Mouse (Mus musculus): Measurements from ENCODE around the gene Iqce. TPM values are rescaled to one million over a fixed set of nuclear protein-coding genes. Genes with fewer than 3 reads are reported as not detected.
"Not testable (repeated sequence)": the region's sequence is repeated elsewhere in the genome, so short reads cannot be mapped to it uniquely, and the experiment has no call there.

Gene Iqce
- polyA plus RNA-seq, 1 experiment from 2014 or later: 26.1 TPM

DNA sequence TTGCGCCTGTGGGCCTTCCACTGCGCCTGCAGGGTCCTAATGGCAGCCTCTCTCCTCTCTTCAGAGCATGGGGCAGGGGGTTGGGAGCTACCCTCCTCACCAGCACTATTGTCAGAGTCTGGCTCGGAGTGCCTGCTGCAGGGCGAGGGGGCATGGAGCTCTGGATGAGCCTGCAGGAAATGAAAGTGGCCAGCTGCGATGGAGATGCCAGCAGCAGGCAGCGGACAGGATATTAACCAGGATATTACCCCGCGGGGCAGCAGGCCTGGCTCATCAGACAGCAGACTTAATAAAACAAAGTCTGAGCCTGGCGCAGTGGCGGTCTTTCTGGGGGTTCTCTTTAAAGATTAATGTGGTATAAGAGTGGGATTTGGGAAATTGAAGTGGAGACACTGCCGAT, 27.1 kb downstream of the Iqce start:
- 66% methylated on average over 11 of the region's 11 CpGs for WGBS
- ATAC-seq (ENCODE audit: low read depth): no peak
- no peak overlapping the region for H3K4me2 ChIP-seq (ENCODE audit: low read depth, low read length)
- no peak overlapping the region for H3K4me3 ChIP-seq (ENCODE audit: low read depth, low read length)
- peaks cover 15% of the 10 kb centered on the region for H3K36me3 ChIP-seq (ENCODE audit: control insufficient read depth, insufficient read depth, low read length)
- H3K4me1 ChIP-seq (ENCODE audit: control insufficient read depth, insufficient read depth, low read length): no peaks in the 10 kb centered on the region
- H3K27me3 ChIP-seq (ENCODE audit: control insufficient read depth, insufficient read depth, low read length): no peaks in the 10 kb centered on the region
- H3K9me3 ChIP-seq (ENCODE audit: control insufficient read depth, low read length): no peaks in the 10 kb centered on the region
- H3K9ac ChIP-seq (replicated peaks; ENCODE audit: low read depth, low read length): no peak overlapping the region
- peak overlapping the region; percentile 50; the same call in 1 of the 2 replicates for H3K27ac ChIP-seq (ENCODE audit: low read depth, low read length)

DNA sequence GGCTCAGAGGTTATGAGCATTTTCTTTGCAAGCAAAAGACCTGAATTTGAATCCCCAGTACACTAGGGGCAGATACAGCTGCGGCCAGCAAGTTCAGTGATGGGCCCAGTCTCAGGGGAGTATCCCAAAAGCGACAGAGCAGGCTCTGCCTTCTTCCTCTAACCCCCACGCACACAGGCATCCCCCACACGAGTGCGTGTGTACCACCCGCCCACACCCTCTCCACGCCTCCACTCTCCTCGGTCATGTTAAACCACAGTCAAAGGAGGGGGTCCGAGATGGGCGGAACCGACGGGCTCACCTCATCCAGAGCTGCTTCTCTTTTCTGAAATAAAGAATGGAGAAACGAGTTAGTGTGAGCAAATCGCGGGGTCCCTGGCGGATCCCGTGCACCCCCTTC, 28.1 kb downstream of the Iqce start:
- no peaks in the 10 kb centered on the region for H3K9me3 ChIP-seq (ENCODE audit: control insufficient read depth, low read length)
- peaks cover 20% of the 10 kb centered on the region for H3K36me3 ChIP-seq (ENCODE audit: control insufficient read depth, insufficient read depth, low read length)
- H3K27me3 ChIP-seq (ENCODE audit: control insufficient read depth, insufficient read depth, low read length): no peaks in the 10 kb centered on the region
- no peak overlapping the region for H3K9ac ChIP-seq (replicated peaks; ENCODE audit: low read depth, low read length)
- no peak overlapping the region for H3K27ac ChIP-seq (ENCODE audit: low read depth, low read length)
- H3K4me1 ChIP-seq (ENCODE audit: control insufficient read depth, insufficient read depth, low read length): no peaks in the 10 kb centered on the region
- no peak overlapping the region for H3K4me2 ChIP-seq (ENCODE audit: low read depth, low read length)
- ATAC-seq (ENCODE audit: low read depth): no peak
- no peak overlapping the region for H3K4me3 ChIP-seq (ENCODE audit: low read depth, low read length)
- WGBS: 84% methylated on average over 17 of the region's 17 CpGs

DNA sequence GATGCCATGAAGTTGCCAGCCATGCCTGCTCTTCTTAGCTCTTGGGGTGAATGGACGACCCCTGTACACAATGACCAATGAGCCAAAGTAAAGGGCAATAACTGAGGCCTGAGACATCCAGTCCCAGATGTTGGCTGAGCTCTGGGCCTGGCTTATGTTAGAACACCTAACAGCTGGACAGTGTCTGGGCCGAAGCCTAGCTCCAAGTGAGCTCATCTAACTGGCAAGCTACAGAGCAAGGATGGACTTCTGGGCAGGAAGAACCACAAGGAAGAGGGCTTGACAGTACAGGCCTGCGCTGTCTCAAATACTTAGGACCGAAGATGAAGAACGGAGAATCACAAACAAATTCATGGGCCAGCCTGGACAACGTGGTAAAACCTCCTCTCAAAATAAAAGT, 29.6 kb downstream of the Iqce start:
- not testable (repeated sequence) for H3K27me3 ChIP-seq (ENCODE audit: control insufficient read depth, insufficient read depth, low read length); H3K27ac ChIP-seq (ENCODE audit: low read depth, low read length); ATAC-seq (ENCODE audit: low read depth); H3K4me1 ChIP-seq (ENCODE audit: control insufficient read depth, insufficient read depth, low read length); H3K4me2 ChIP-seq (ENCODE audit: low read depth, low read length); H3K4me3 ChIP-seq (ENCODE audit: low read depth, low read length); H3K9me3 ChIP-seq (ENCODE audit: control insufficient read depth, low read length); H3K9ac ChIP-seq (replicated peaks; ENCODE audit: low read depth, low read length)
- H3K36me3 ChIP-seq (ENCODE audit: control insufficient read depth, insufficient read depth, low read length): peaks cover 25% of the 10 kb centered on the region
- WGBS: 94% methylated on average over 6 of the region's 6 CpGs

DNA sequence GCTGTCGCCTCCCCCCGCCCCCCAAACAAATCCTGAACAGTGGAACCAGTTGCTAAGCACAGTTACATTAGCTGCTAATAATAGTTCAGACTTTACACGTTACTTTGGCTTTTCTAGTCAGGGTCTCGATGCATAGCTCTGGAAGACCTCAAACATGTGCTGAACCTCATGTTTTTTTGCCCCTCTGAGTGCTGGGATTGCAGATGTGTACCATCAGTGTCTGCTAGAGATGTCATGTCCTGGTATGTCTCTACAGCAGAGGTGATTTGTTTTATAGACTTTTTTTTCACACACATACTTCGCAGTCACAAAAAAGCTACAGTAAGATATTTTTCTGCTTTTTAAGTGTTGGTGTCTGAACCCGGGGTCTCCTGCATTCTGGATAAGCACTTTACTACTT, 30.1 kb downstream of the Iqce start:
- H3K4me1 ChIP-seq (ENCODE audit: control insufficient read depth, insufficient read depth, low read length): no peaks in the 10 kb centered on the region
- H3K4me3 ChIP-seq (ENCODE audit: low read depth, low read length): no peak overlapping the region
- 94% methylated on average over 6 of the region's 6 CpGs for WGBS
- H3K36me3 ChIP-seq (ENCODE audit: control insufficient read depth, insufficient read depth, low read length): peaks cover 25% of the 10 kb centered on the region
- H3K27ac ChIP-seq (ENCODE audit: low read depth, low read length): no peak overlapping the region
- no peak for ATAC-seq (ENCODE audit: low read depth)
- no peak overlapping the region for H3K4me2 ChIP-seq (ENCODE audit: low read depth, low read length)
- no peak overlapping the region for H3K9ac ChIP-seq (replicated peaks; ENCODE audit: low read depth, low read length)
- no peaks in the 10 kb centered on the region for H3K9me3 ChIP-seq (ENCODE audit: control insufficient read depth, low read length)
- no peaks in the 10 kb centered on the region for H3K27me3 ChIP-seq (ENCODE audit: control insufficient read depth, insufficient read depth, low read length)

DNA sequence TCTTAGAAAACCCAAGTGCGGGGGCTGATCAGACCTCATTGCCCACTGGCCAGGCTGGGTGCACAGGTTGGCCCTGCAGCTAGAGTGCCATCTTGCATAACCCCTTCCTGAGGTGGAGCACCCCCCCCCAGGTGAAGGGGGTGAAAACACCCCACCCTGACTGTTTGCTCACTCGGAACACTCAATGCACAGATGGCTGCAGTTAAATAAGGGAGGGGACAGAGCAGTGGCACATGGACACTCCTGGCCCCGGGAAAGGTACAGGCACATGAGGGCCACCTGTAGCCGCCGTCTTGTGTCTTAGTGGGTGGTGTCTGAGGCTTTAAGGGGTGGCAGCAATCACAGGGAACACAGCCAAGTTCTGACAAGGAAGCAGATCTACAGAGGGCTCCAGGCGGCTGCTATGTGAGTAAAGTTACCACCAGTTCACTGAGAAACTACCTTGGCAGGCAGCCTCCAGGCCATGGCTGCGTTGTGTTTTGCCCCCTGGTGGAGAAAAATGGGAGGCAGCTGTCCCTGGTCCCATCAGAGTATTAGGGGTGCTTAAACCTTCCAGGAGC, 38.5 kb downstream of the Iqce start:
- H3K36me3 ChIP-seq (ENCODE audit: control insufficient read depth, insufficient read depth, low read length): peaks cover 8% of the 10 kb centered on the region; the same call in 1 of the 2 replicates
- no peak overlapping the region for H3K27ac ChIP-seq (ENCODE audit: low read depth, low read length)
- no peaks in the 10 kb centered on the region for H3K9me3 ChIP-seq (ENCODE audit: control insufficient read depth, low read length)
- H3K4me3 ChIP-seq (ENCODE audit: low read depth, low read length): no peak overlapping the region
- WGBS: 57% methylated on average over 7 of the region's 7 CpGs
- H3K4me2 ChIP-seq (ENCODE audit: low read depth, low read length): no peak overlapping the region
- no peak overlapping the region for H3K9ac ChIP-seq (replicated peaks; ENCODE audit: low read depth, low read length)
- no peak for ATAC-seq (ENCODE audit: low read depth)
- peaks cover 11% of the 10 kb centered on the region; the same call in 1 of the 2 replicates for H3K4me1 ChIP-seq (ENCODE audit: control insufficient read depth, insufficient read depth, low read length)
- no peaks in the 10 kb centered on the region for H3K27me3 ChIP-seq (ENCODE audit: control insufficient read depth, insufficient read depth, low read length)

DNA sequence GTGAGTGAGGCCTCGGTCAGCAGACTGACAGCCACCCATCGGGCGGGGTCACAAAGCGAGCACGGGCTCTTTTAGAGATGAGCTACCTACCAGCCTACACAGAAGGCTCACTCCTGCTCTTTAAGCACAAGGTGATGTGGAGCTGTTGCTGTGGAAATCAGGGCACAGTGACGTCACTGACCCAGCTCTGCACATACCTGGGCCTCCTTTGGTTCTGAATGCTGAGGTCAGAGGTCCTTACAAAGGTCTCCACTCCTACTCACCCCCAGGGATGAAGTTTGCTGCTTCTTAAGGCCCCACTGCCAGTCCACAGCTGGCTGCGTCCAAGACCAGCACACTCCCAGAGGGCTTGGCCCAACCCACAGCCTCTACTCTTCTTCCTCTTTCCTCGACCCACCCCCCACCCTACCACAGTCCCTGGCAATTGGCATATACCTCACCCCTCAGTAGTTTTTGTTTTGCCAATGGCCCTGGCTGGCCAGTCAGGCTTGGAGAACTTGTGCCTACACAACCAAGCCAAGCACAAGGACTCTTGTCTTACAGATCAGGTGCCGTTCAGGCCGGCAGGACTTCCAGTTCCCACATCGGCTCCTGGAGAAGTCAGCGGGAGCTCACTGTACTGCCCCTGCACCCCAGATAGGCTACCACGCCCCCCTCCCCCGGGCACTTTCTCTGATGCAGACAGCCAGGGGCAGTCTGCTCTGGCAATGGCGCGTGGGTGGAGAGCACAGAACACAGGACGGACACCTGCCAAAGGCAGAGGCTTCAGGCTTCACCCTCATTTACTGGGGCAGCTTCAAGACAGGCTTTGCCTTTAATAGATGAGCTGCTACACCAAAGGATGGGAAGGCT, 39.2 kb downstream of the Iqce start:
- ATAC-seq (ENCODE audit: low read depth): no peak
- Histone ChIP-seq H3K9ac (replicated peaks; ENCODE audit: low read depth, low read length) (no peak overlapping the region), H3K4me2 (ENCODE audit: low read depth, low read length) (no peak overlapping the region), H3K9me3 (ENCODE audit: control insufficient read depth, low read length) (no peaks in the 10 kb centered on the region), H3K4me1 (ENCODE audit: control insufficient read depth, insufficient read depth, low read length) (peaks cover 11% of the 10 kb centered on the region; the same call in 1 of the 2 replicates), H3K4me3 (ENCODE audit: low read depth, low read length) (no peak overlapping the region), H3K36me3 (ENCODE audit: control insufficient read depth, insufficient read depth, low read length) (peaks cover 7% of the 10 kb centered on the region; the same call in 1 of the 2 replicates), H3K27me3 (ENCODE audit: control insufficient read depth, insufficient read depth, low read length) (no peaks in the 10 kb centered on the region), H3K27ac (ENCODE audit: low read depth, low read length) (no peak overlapping the region)
- WGBS: 68% methylated on average over 17 of the region's 17 CpGs

DNA sequence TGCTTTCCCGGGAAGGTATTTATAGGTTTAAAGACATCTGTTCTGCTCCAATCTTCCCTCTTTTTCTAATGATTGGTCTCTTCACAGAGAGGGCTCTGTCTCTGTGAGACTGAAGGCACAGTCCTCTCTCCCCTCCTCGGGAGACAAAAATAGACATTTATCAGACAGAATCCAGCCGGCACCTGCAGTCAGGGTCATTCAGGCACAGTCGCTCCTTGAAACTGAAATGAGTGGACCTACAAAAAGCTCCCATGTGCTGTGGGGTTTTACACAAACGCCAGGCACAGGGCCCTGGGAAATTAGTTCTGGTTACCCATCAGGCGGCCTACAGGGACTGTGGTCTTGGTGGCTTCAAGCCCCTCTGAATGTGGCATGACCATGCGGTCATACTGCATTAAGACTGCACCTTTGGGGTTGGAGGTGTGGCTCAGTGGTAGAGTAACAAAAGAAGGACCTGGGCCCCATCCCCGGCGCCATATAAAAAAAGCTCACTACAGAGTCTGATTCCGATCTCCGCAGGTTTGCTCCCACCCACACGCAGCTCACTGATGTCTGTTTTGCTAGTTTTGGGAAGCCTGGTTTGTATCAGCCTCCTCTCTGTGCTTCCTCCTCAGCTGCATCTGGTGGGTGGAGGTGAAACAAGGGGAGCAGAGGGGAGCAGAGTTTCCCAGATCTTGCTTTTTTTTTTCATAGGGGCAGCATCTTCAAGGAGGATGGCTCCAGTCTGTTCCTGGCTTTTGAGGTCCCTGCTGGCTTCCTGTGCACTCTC, 40.1 kb downstream of the Iqce start:
- ATAC-seq (ENCODE audit: low read depth): no peak
- Histone ChIP-seq H3K4me3 (ENCODE audit: low read depth, low read length) (no peak overlapping the region), H3K9me3 (ENCODE audit: control insufficient read depth, low read length) (no peaks in the 10 kb centered on the region), H3K4me2 (ENCODE audit: low read depth, low read length) (no peak overlapping the region), H3K27me3 (ENCODE audit: control insufficient read depth, insufficient read depth, low read length) (no peaks in the 10 kb centered on the region), H3K27ac (ENCODE audit: low read depth, low read length) (no peak overlapping the region), H3K36me3 (ENCODE audit: control insufficient read depth, insufficient read depth, low read length) (peaks cover 7% of the 10 kb centered on the region; the same call in 1 of the 2 replicates), H3K4me1 (ENCODE audit: control insufficient read depth, insufficient read depth, low read length) (peaks cover 11% of the 10 kb centered on the region; the same call in 1 of the 2 replicates), H3K9ac (replicated peaks; ENCODE audit: low read depth, low read length) (no peak overlapping the region)
- 45% methylated on average over 12 of the region's 12 CpGs for WGBS

DNA sequence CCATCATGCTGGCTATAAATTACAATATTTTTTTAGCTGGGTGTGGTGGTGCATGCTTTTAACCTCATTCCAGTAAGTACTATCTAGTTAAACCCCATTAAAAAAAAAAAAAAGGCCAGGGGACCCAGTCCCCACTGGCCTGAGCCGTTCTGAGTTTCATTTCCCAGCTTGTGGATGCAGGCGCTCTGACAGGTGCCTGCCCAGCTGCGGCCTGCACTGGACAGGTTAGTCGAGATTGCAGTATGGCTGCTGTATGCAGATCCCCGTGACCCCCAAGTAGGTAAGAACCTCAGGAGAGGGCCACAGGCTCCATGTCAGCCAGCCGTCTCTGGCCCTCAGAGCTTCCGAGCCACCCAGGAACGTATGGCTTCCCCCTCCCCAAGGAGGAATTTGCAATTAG, 40.8 kb downstream of the Iqce start:
- Histone ChIP-seq H3K36me3 (ENCODE audit: control insufficient read depth, insufficient read depth, low read length) (peaks cover 7% of the 10 kb centered on the region; the same call in 1 of the 2 replicates), H3K4me3 (ENCODE audit: low read depth, low read length) (no peak overlapping the region), H3K27ac (ENCODE audit: low read depth, low read length) (no peak overlapping the region), H3K27me3 (ENCODE audit: control insufficient read depth, insufficient read depth, low read length) (no peaks in the 10 kb centered on the region), H3K4me1 (ENCODE audit: control insufficient read depth, insufficient read depth, low read length) (peaks cover 11% of the 10 kb centered on the region; the same call in 1 of the 2 replicates), H3K9me3 (ENCODE audit: control insufficient read depth, low read length) (no peaks in the 10 kb centered on the region), H3K9ac (replicated peaks; ENCODE audit: low read depth, low read length) (no peak overlapping the region), H3K4me2 (ENCODE audit: low read depth, low read length) (no peak overlapping the region)
- WGBS: 64% methylated on average over 8 of the region's 8 CpGs
- ATAC-seq (ENCODE audit: low read depth): no peak

All from neural tube, embryonic 14.5 days (tissue).